Mouse (Mus musculus): ENCODE data around the gene Krt20. TPM values are rescaled to one million over a fixed set of nuclear protein-coding genes. Genes with fewer than 3 reads are reported as not detected.

The Krt20 gene
- total and polyA plus RNA-seq, 3 experiments = not detected

- H3K79me2 ChIP-seq (ENCODE audit: control insufficient read depth, insufficient read depth, low read length, poor library complexity) = no peaks in the 10 kb centered on the region
- TF ChIP-seq EP300 (IDR thresholded peaks at IDR 0.05; ENCODE audit: low read depth in 1 of 2, low read length in 2 of 2) (no peak), CHD1 (IDR thresholded peaks at IDR 0.05; ENCODE audit: low read depth, low read length) (no peak), CTCF (IDR thresholded peaks at IDR 0.05 in 2 of 3, conservative IDR thresholded peaks at IDR 0.05 in 1 of 3; ENCODE audit: control insufficient read depth in 1 of 3, insufficient read depth in 1 of 3, low read depth in 2 of 3, low read length in 3 of 3, poor library complexity in 1 of 3, severe bottlenecking in 1 of 3) (no peak), ZC3H11A (IDR thresholded peaks at IDR 0.05; ENCODE audit: low read depth, low read length) (no peak), POLR2AphosphoS5 (IDR thresholded peaks at IDR 0.05; ENCODE audit: borderline replicate concordance, low read depth, low read length) (no peak), ZNF384 (IDR thresholded peaks at IDR 0.05; ENCODE audit: low read depth, low read length) (no peak), MYC (IDR thresholded peaks at IDR 0.05; ENCODE audit: low read depth, low read length) (no peak), BHLHE40 (IDR thresholded peaks at IDR 0.05; ENCODE audit: borderline replicate concordance, low read depth, low read length) (no peak), SIN3A (IDR thresholded peaks at IDR 0.05; ENCODE audit: low read length) (no peak), UBTF (IDR thresholded peaks at IDR 0.05; ENCODE audit: borderline replicate concordance, insufficient read depth, low read depth, low read length) (no peak), ZKSCAN1 (IDR thresholded peaks at IDR 0.05; ENCODE audit: low read depth, low read length) (no peak), GABPA (IDR thresholded peaks at IDR 0.05; ENCODE audit: low read depth, low read length) (no peak), CHD2 (IDR thresholded peaks at IDR 0.05; ENCODE audit: low read length) (no peak), ETS1 (IDR thresholded peaks at IDR 0.05; ENCODE audit: low read depth, low read length) (no peak), POLR2A (IDR thresholded peaks at IDR 0.05; ENCODE audit: control insufficient read depth in 1 of 2, insufficient read depth in 1 of 2, low read depth in 1 of 2, low read length in 2 of 2, poor library complexity in 1 of 2) (no peak)
- H3K4me3 ChIP-seq (ENCODE audit: control insufficient read depth in 1 of 2, insufficient read depth in 1 of 2, low read depth in 2 of 2, low read length in 2 of 2) = no peak overlapping the region
- H3K36me3 ChIP-seq (ENCODE audit: control insufficient read depth in 1 of 2, insufficient read depth in 2 of 2, low read length in 2 of 2) = no peaks in the 10 kb centered on the region
- no peaks in the 10 kb centered on the region for H3K9me3 ChIP-seq (replicated peaks; ENCODE audit: insufficient read depth, low read length)
- H3K4me1 ChIP-seq (ENCODE audit: control insufficient read depth in 1 of 2, insufficient read depth in 2 of 2, low read length in 2 of 2) = no peaks in the 10 kb centered on the region
- DNase-seq (ENCODE audit: low read depth, low spot score) = no peak
- no peak overlapping the region for H3K27ac ChIP-seq (ENCODE audit: control insufficient read depth, low read depth, low read length)
- H3K27me3 ChIP-seq (ENCODE audit: control insufficient read depth in 1 of 2, insufficient read depth in 2 of 2, low read length in 2 of 2) = peaks cover 12 to 16% of the 10 kb centered on the region in 2 experiments
- no peak overlapping the region for H3K9ac ChIP-seq (ENCODE audit: control insufficient read depth, low read depth, low read length, poor library complexity, severe bottlenecking)
These were observed 51.9 kb downstream of the Krt20 start for GRCm38 (mm10) chr11:99385813-99386721.

GRCm38 (mm10) chr11:99379568-99379967 lies 58.4 kb downstream of the Krt20 start:
- H3K9me3 ChIP-seq (replicated peaks; ENCODE audit: insufficient read depth, low read length) = no peaks in the 10 kb centered on the region
- peak; percentile 84 for DNase-seq (ENCODE audit: low read depth, low spot score)
- H3K4me3 ChIP-seq (ENCODE audit: control insufficient read depth in 1 of 2, insufficient read depth in 1 of 2, low read depth in 2 of 2, low read length in 2 of 2) = no peak overlapping the region

More at GRCm38 (mm10) chr11:99379568-99379967, 58.4 kb downstream of the Krt20 start:
- H3K79me2 ChIP-seq (ENCODE audit: control insufficient read depth, insufficient read depth, low read length, poor library complexity) = no peaks in the 10 kb centered on the region
- H3K36me3 ChIP-seq (ENCODE audit: control insufficient read depth in 1 of 2, insufficient read depth in 2 of 2, low read length in 2 of 2) = no peaks in the 10 kb centered on the region
- H3K4me1 ChIP-seq (ENCODE audit: control insufficient read depth in 1 of 2, insufficient read depth in 2 of 2, low read length in 2 of 2) = no peaks in the 10 kb centered on the region
- no peak for TF ChIP-seq HCFC1 (IDR thresholded peaks at IDR 0.05; ENCODE audit: low read depth, low read length)
- TF ChIP-seq SMC3 (IDR thresholded peaks at IDR 0.05; ENCODE audit: low read depth, low read length) = peak; percentile 98
- no peak for TF ChIP-seq SIN3A (IDR thresholded peaks at IDR 0.05; ENCODE audit: low read length)
- TF ChIP-seq RCOR1 (IDR thresholded peaks at IDR 0.05; ENCODE audit: low read depth, low read length) = no peak
- TF ChIP-seq MAX (IDR thresholded peaks at IDR 0.05; ENCODE audit: low read length) = peak; percentile 48; the same call in 1 of the 2 replicates
- TF ChIP-seq GABPA (IDR thresholded peaks at IDR 0.05; ENCODE audit: low read depth, low read length) = no peak
- TF ChIP-seq ETS1 (IDR thresholded peaks at IDR 0.05; ENCODE audit: low read depth, low read length) = no peak
- no peak for TF ChIP-seq POLR2A (IDR thresholded peaks at IDR 0.05; ENCODE audit: control insufficient read depth in 1 of 2, insufficient read depth in 1 of 2, low read depth in 1 of 2, low read length in 2 of 2, poor library complexity in 1 of 2)
- TF ChIP-seq JUND (IDR thresholded peaks at IDR 0.05; ENCODE audit: low read depth, low read length) = no peak
- TF ChIP-seq ZC3H11A (IDR thresholded peaks at IDR 0.05; ENCODE audit: low read depth, low read length) = peak; percentile 97
- no peak for TF ChIP-seq BHLHE40 (IDR thresholded peaks at IDR 0.05; ENCODE audit: borderline replicate concordance, low read depth, low read length)
- TF ChIP-seq KAT2A (conservative IDR thresholded peaks at IDR 0.05; ENCODE audit: low read depth, low read length) = no peak
- peak in 2 of 3 experiments; percentile 72 to 97 for TF ChIP-seq CTCF (IDR thresholded peaks at IDR 0.05 in 2 of 3, conservative IDR thresholded peaks at IDR 0.05 in 1 of 3; ENCODE audit: control insufficient read depth in 1 of 3, insufficient read depth in 1 of 3, low read depth in 2 of 3, low read length in 3 of 3, poor library complexity in 1 of 3, severe bottlenecking in 1 of 3)
- TF ChIP-seq TBP (IDR thresholded peaks at IDR 0.05; ENCODE audit: low read depth, low read length) = no peak
- peak; percentile 44; the same call in 1 of the 2 replicates for TF ChIP-seq MYC (IDR thresholded peaks at IDR 0.05; ENCODE audit: low read depth, low read length)
- TF ChIP-seq RAD21 (IDR thresholded peaks at IDR 0.05; ENCODE audit: low read depth, low read length) = no peak; the same call in none of the 2 replicates
- TF ChIP-seq MEF2A (IDR thresholded peaks at IDR 0.05; ENCODE audit: extremely low read depth, insufficient replicate concordance, low read depth, low read length, poor library complexity, severe bottlenecking) = no peak
- TF ChIP-seq CHD2 (IDR thresholded peaks at IDR 0.05; ENCODE audit: low read length) = no peak
- no peak overlapping the region for H3K9ac ChIP-seq (ENCODE audit: control insufficient read depth, low read depth, low read length, poor library complexity, severe bottlenecking)
- no peak overlapping the region for H3K27ac ChIP-seq (ENCODE audit: control insufficient read depth, low read depth, low read length)
- H3K27me3 ChIP-seq (ENCODE audit: control insufficient read depth in 1 of 2, insufficient read depth in 2 of 2, low read length in 2 of 2) = peaks cover 2 to 6% of the 10 kb centered on the region in 2 experiments; a peak in 3 of 4 replicates

Measured in MEL (cell line).